In genomic region chr8:125504605-125505257, GRCm38 (mm10) we compare ENCODE assay signal across 11 mouse cellular contexts.
DNase-seq lines count a peak whose midpoint lies in the region; ATAC-seq and TF ChIP-seq lines count a peak whose summit lies in the region.
"Had no signal": no experiment of that assay in that cellular context is flagged by ENCODE, and none has a peak within 500 bp of the region (broad histone marks: within the 10 kb centered on the region; RNA-seq: fewer than 3 reads in every experiment).

No protein-coding gene starts in this region.

- peak overlapping the region; percentile 54 for H3K27ac ChIP-seq in forebrain, embryonic 10.5 days
- H3K27ac ChIP-seq in forebrain, embryonic 12.5 days: no peak overlapping the region
- peak overlapping the region; percentile 46; the same call in 1 of the 2 replicates for H3K27ac ChIP-seq in lung, embryonic 14.5 days (ENCODE audit: low read depth)
- peak overlapping the region; percentile 15; the same call in 1 of the 2 replicates for H3K27ac ChIP-seq in hindbrain, embryonic 14.5 days
- 0 out of 2 replicates have a peak overlapping the region, but pooled peaks have one; percentile 11 for H3K27ac ChIP-seq in midbrain, embryonic 12.5 days (replicated peaks)
- H3K27ac ChIP-seq: stomach, embryonic 15.5 days had no signal

- no peaks in the 10 kb centered on the region for H3K36me3 ChIP-seq in forebrain, embryonic 10.5 days (replicated peaks)
- no peaks in the 10 kb centered on the region for H3K36me3 ChIP-seq in forebrain, embryonic 12.5 days (replicated peaks)
- no peaks in the 10 kb centered on the region for H3K36me3 ChIP-seq in lung, embryonic 14.5 days (ENCODE audit: insufficient read depth)
- no peaks in the 10 kb centered on the region for H3K36me3 ChIP-seq in hindbrain, embryonic 14.5 days (replicated peaks; ENCODE audit: control insufficient read depth, insufficient read depth)
- no peaks in the 10 kb centered on the region for H3K36me3 ChIP-seq in midbrain, embryonic 12.5 days
- H3K36me3 ChIP-seq: stomach, embryonic 15.5 days had no signal

- no peaks in the 10 kb centered on the region for H3K27me3 ChIP-seq in forebrain, embryonic 10.5 days (ENCODE audit: poor library complexity, severe bottlenecking)
- H3K27me3 ChIP-seq in forebrain, embryonic 12.5 days: no peaks in the 10 kb centered on the region; the same call in 1 of the 2 replicates
- H3K27me3 ChIP-seq in lung, embryonic 14.5 days (ENCODE audit: insufficient read depth, low read length): no peaks in the 10 kb centered on the region
- H3K27me3 ChIP-seq in hindbrain, embryonic 14.5 days (ENCODE audit: control insufficient read depth, insufficient read depth, low read length): no peaks in the 10 kb centered on the region
- no peaks in the 10 kb centered on the region for H3K27me3 ChIP-seq in midbrain, embryonic 12.5 days
- H3K27me3 ChIP-seq: stomach, embryonic 15.5 days had no signal

- no peak for TF ChIP-seq POLR2A in lung, adult 2 months (IDR thresholded peaks at IDR 0.05; ENCODE audit: borderline replicate concordance, extremely low read depth, low read depth, low read length)

- no peak overlapping the region for H3K4me2 ChIP-seq in forebrain, embryonic 12.5 days
- H3K4me2 ChIP-seq in lung, embryonic 14.5 days: no peak overlapping the region
- no peak overlapping the region for H3K4me2 ChIP-seq in hindbrain, embryonic 14.5 days (replicated peaks)
- no peak overlapping the region for H3K4me2 ChIP-seq in midbrain, embryonic 12.5 days (replicated peaks)
- H3K4me2 ChIP-seq: stomach, embryonic 15.5 days had no signal

- H3K4me3 ChIP-seq in forebrain, embryonic 10.5 days: no peak overlapping the region
- no peak overlapping the region for H3K4me3 ChIP-seq in forebrain, embryonic 12.5 days (replicated peaks)
- no peak overlapping the region for H3K4me3 ChIP-seq in lung, embryonic 14.5 days (ENCODE audit: low read depth, low read length)
- H3K4me3 ChIP-seq in lung, adult 2 months (replicated peaks; ENCODE audit: extremely low read depth, low read depth, low read length): no peak overlapping the region
- no peak overlapping the region for H3K4me3 ChIP-seq in hindbrain, embryonic 14.5 days (replicated peaks; ENCODE audit: low read length)
- no peak overlapping the region for H3K4me3 ChIP-seq in midbrain, embryonic 12.5 days
- H3K4me3 ChIP-seq: erythroblast, embryonic 14.5 days; stomach, embryonic 15.5 days had no signal

- ATAC-seq in forebrain, embryonic 12.5 days (ENCODE audit: low FRiP score): no peak
- ATAC-seq in lung, embryonic 14.5 days (ENCODE audit: insufficient read depth): peak; percentile 59; the same call in 1 of the 2 replicates
- ATAC-seq in hindbrain, embryonic 14.5 days (ENCODE audit: low FRiP score): no peak
- 0 out of 2 replicates have a peak, but pooled peaks have one; percentile 34 for ATAC-seq in midbrain, embryonic 12.5 days (ENCODE audit: low FRiP score, low read depth)

- 43% methylated on average over 6 of the region's 6 CpGs for WGBS in forebrain, embryonic 10.5 days
- WGBS in forebrain, embryonic 12.5 days: 37% methylated on average over 6 of the region's 6 CpGs
- 33% methylated on average over 6 of the region's 6 CpGs for WGBS in lung, embryonic 14.5 days
- 36% methylated on average over 6 of the region's 6 CpGs for WGBS in lung, adult 2 months
- 28% methylated on average over 6 of the region's 6 CpGs for WGBS in hindbrain, embryonic 14.5 days
- WGBS in midbrain, embryonic 12.5 days: 35% methylated on average over 6 of the region's 6 CpGs

- H3K9me3 ChIP-seq in forebrain, embryonic 10.5 days: no peaks in the 10 kb centered on the region
- no peaks in the 10 kb centered on the region for H3K9me3 ChIP-seq in forebrain, embryonic 12.5 days
- no peaks in the 10 kb centered on the region for H3K9me3 ChIP-seq in lung, embryonic 14.5 days (ENCODE audit: low read depth, low read length)
- H3K9me3 ChIP-seq in hindbrain, embryonic 14.5 days (ENCODE audit: control insufficient read depth, low read length): no peaks in the 10 kb centered on the region
- no peaks in the 10 kb centered on the region for H3K9me3 ChIP-seq in midbrain, embryonic 12.5 days
- H3K9me3 ChIP-seq: stomach, embryonic 15.5 days had no signal

- no peak for TF ChIP-seq CTCF in lung, embryonic 14.5 days (IDR thresholded peaks at IDR 0.05; ENCODE audit: low read depth)
- no peak for TF ChIP-seq CTCF in lung, adult 2 months (IDR thresholded peaks at IDR 0.05; ENCODE audit: insufficient read depth, low read length)

- no peak for DNase-seq in forebrain, embryonic 10.5 days (ENCODE audit: extremely low spot score, low spot score)
- no peak for DNase-seq in lung, embryonic 14.5 days
- DNase-seq in lung, adult 2 months: no peak
- DNase-seq in hindbrain, embryonic 14.5 days (ENCODE audit: low spot score): no peak
- no peak for DNase-seq in embryo, embryonic 9.5 days (ENCODE audit: extremely low spot score)
- no peak for DNase-seq in right cerebral cortex, postnatal 36 days (ENCODE audit: low spot score in 2 of 2)
- DNase-seq: adrenal gland, postnatal 36 days had no signal

- peaks cover 66% of the 10 kb centered on the region for H3K4me1 ChIP-seq in forebrain, embryonic 10.5 days
- peaks cover 54% of the 10 kb centered on the region for H3K4me1 ChIP-seq in forebrain, embryonic 12.5 days
- peaks cover 16% of the 10 kb centered on the region for H3K4me1 ChIP-seq in lung, embryonic 14.5 days (ENCODE audit: insufficient read depth)
- H3K4me1 ChIP-seq in lung, adult 2 months (ENCODE audit: control insufficient read depth, insufficient read depth, low read length): peaks cover 21% of the 10 kb centered on the region
- peaks cover 54% of the 10 kb centered on the region for H3K4me1 ChIP-seq in hindbrain, embryonic 14.5 days (replicated peaks; ENCODE audit: control insufficient read depth, insufficient read depth, low read length)
- peaks cover 64% of the 10 kb centered on the region for H3K4me1 ChIP-seq in midbrain, embryonic 12.5 days

- H3K9ac ChIP-seq in forebrain, embryonic 12.5 days: no peak overlapping the region
- H3K9ac ChIP-seq in lung, embryonic 14.5 days: no peak overlapping the region
- H3K9ac ChIP-seq in hindbrain, embryonic 14.5 days: no peak overlapping the region
- no peak overlapping the region for H3K9ac ChIP-seq in midbrain, embryonic 12.5 days (replicated peaks)
- H3K9ac ChIP-seq: stomach, embryonic 15.5 days had no signal

Comparison
In these comparisons a context has a peak if more than half of its experiments do, and no peak if none do; other contexts are left out.
1. ATAC-seq: peak in lung, embryonic 14.5 days (single experiment) and midbrain, embryonic 12.5 days (single experiment); none in forebrain, embryonic 12.5 days (single experiment) and hindbrain, embryonic 14.5 days (single experiment).